Mouse (Mus musculus): Measurements from ENCODE around the gene Ccdc47.

DNA sequence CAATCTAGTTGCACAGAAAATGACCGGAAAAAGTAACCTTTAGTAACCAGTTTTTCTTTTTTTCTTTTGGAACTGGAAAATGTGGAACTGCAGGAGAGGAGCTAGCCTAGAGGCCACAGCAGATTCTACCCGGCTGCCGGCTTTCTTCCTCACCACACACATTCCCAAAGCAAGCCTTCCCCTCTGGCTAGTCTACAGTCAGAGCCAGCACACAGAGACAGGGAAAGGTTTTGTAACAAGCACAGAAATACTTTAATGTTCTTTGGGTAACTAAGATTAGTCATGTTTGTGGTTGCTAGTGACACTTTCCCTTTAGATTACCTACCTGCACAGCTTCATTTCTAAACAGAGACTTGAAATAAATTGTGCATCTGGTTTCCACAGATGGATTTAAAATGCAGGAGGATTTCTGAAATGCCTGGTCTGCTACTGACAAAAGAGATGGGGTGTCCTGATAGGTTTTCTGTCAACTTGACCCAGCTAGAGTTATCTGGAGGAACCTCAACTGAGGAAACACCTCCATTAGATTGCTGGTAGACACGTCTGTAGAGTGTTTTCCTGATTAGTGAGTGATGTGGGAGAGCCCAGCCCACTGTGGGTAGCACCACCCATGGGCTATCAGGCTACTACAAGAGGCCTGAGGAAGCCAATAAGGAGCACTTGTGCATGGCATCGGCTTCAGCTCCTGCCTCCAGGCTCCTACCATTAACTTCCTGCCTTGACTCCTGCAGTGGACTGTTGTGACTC is 37.9 kb downstream of the Ccdc47 start:
- TF ChIP-seq POLR2A (IDR thresholded peaks at IDR 0.05; ENCODE audit: low read depth, low read length): no peak
- no peak for TF ChIP-seq CTCF (IDR thresholded peaks at IDR 0.05; ENCODE audit: borderline replicate concordance, insufficient read depth, low read length)
